Mouse (Mus musculus) hindbrain, embryonic 14.5 days (tissue): ENCODE measurements at regions not wholly inside any gene's neighbourhood (a gene's known extent, or its start where the extent isn't known, plus 50 kb on each side); places are given as distances from the start of the nearest gene placed in this dataset.

Experiments used
- ATAC-seq: fragments of 200-750 bp; cut with Nextera tagmentation; 2 replicates; pipeline ENCODE4 v1.8.0; 2017; ENCODE audit warnings: moderate number of reproducible peaks, mild to moderate bottlenecking, moderate TSS enrichment, moderate library complexity; ENCODE audit not compliant: low FRiP score
- DNase-seq: peaks from one replicate; pipeline ENCODE4 v3.0.0-alpha.2; 2015; ENCODE audit warnings: low spot score
- H3K27ac ChIP-seq: fragments of 300-500 bp; sonication (generic); 2 replicates; pipeline ENCODE4 v1.5.1; 2014; ENCODE audit warnings: mild to moderate bottlenecking, moderate library complexity
- H3K27me3 ChIP-seq: fragments of 300-500 bp; sonication (generic); 2 replicates; pipeline ENCODE4 v1.6.1; 2014; ENCODE audit warnings: mild to moderate bottlenecking, low read length, mixed read lengths; ENCODE audit not compliant: control insufficient read depth, insufficient read depth
- H3K36me3 ChIP-seq: fragments of 300-500 bp; sonication (generic); replicated peaks from 2 replicates; pipeline ENCODE4 v1.6.1; 2014; ENCODE audit not compliant: control insufficient read depth, insufficient read depth
- H3K4me1 ChIP-seq: fragments of 300-500 bp; sonication (generic); replicated peaks from 2 replicates; pipeline ENCODE4 v1.6.1; 2014; ENCODE audit warnings: antibody characterized with exemption, low read length, mixed read lengths; ENCODE audit not compliant: control insufficient read depth, insufficient read depth
- H3K4me2 ChIP-seq: fragments of 300-500 bp; sonication (generic); replicated peaks from 2 replicates; pipeline ENCODE4 v1.6.1; 2014; ENCODE audit warnings: mild to moderate bottlenecking, moderate library complexity
- H3K4me3 ChIP-seq: fragments of 300-500 bp; sonication (generic); replicated peaks from 2 replicates; pipeline ENCODE4 v1.5.1; 2014; ENCODE audit warnings: mild to moderate bottlenecking, low read length
- H3K9ac ChIP-seq: fragments of 300-500 bp; sonication (generic); 2 replicates; pipeline ENCODE4 v1.6.1; 2014
- H3K9me3 ChIP-seq: fragments of 300-500 bp; sonication (generic); 2 replicates; pipeline ENCODE4 v1.6.1; 2016; ENCODE audit warnings: low read length; ENCODE audit not compliant: control insufficient read depth
- WGBS: fragments of 180-500 bp; shearing (Covaris S2); extraction: QIAGEN DNeasy Blood & Tissue Kit; methylation state at CpG from one replicate; pipeline ENCODE4 v1.1.7; 2014; 5-methylcytosine and 5-hydroxymethylcytosine counted together

DNA sequence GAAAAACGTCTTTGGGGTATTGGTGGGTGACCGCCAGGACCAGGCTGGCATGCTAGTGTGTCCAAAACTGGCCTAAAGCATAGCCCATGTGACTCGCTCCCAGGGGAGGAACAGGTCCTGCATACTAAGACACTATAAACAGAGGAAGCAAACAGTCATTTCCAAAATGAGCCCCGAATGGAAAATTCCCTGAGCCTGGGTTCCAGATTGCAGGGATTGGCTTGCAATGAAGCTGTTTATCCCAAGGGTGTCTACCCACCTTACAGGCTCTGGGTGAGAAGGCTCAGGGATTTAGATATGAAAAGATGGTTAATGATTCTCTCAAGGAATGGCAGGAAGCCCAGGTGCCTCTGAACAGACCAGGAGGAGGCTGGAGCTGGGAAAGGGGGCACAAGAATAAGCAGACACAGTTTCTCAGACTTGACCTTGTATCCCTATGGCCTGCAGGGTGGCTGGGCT lies 58.2 kb upstream of the Dock1 start:
- Histone ChIP-seq H3K27ac (no peak overlapping the region), H3K9me3 (no peaks in the 10 kb centered on the region), H3K36me3 (no peaks in the 10 kb centered on the region), H3K4me3 (no peak overlapping the region), H3K27me3 (no peaks in the 10 kb centered on the region), H3K9ac (no peak overlapping the region), H3K4me2 (no peak overlapping the region), H3K4me1 (peaks cover 20% of the 10 kb centered on the region; the same call in 1 of the 2 replicates)
- DNase-seq (peak; percentile 42), ATAC-seq (no peak)
- WGBS, result 58% methylated on average over 4 of the region's 4 CpGs

DNA sequence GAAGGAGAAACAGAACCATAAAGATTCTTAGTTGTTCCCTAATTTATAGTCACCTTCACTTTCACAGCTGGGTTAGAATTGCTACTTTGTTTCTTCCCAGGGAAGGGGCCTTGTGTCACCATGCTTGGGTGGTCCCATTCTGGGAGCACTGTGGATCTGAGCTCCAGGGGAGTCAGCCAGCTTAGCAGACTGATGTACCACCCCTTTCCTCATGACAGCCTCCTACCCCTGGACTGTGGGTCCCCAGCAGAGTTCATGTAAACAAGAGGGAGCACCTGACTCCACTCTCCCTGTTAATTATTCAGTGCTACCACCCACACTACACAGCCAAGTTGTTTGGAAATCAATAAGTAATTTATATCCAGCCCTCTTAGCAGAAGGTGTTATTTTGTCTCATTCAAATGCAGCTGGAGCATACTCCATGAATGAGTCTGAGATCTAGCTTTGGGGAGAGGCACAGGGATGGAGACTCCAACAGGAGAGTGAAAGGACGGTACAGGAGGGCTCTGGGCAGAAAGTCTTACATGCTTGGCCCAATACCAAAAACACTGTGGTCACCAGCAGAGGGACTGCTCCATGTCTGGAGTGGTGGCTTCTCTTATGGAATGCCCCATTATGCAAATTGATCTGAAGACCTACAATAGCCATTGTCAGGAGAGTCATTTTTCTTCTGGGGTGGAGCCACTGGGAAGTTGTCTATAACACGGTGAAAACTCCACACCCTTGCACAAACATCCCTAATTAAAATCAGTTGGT lies 51.1 kb upstream of the Dock1 start:
- Histone ChIP-seq H3K36me3 (no peaks in the 10 kb centered on the region), H3K27me3 (no peaks in the 10 kb centered on the region), H3K27ac (no peak overlapping the region), H3K4me2 (no peak overlapping the region), H3K4me3 (no peak overlapping the region), H3K9ac (no peak overlapping the region), H3K9me3 (no peaks in the 10 kb centered on the region), H3K4me1 (no peaks in the 10 kb centered on the region; the same call in 1 of the 2 replicates)
- 14% methylated on average over 2 of the region's 2 CpGs for WGBS
- ATAC-seq (no peak), DNase-seq (peak; percentile 36)

DNA sequence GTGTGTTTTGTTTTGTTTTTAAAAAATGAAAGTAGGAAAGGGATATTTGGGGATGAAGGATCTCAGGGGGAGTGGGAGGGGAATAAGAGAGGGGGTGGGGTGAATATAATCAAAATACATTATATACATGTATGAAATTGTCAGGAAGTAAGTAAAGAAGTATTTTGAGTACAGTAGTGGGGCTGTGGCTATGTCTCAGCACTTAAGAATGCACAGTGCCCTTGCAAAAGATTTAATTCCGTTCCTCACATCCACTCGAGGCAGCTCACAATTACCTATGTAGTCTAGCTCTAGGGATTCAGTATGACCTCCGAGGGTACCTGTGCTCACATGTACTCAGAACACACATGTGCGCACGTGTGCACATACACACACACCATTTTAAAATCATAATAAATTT lies 50.4 kb upstream of the Dock1 start:
- DNase-seq, result no peak

More for the DNA sequence above, 50.4 kb upstream of the Dock1 start:
- Histone ChIP-seq H3K27ac (0 out of 2 replicates have a peak overlapping the region, but pooled peaks have one; percentile 5), H3K27me3 (no peaks in the 10 kb centered on the region), H3K4me1 (no peaks in the 10 kb centered on the region; the same call in 1 of the 2 replicates), H3K4me2 (no peak overlapping the region), H3K4me3 (no peak overlapping the region), H3K36me3 (no peaks in the 10 kb centered on the region), H3K9me3 (no peaks in the 10 kb centered on the region), H3K9ac (no peak overlapping the region)
- no peak for ATAC-seq
- 79% methylated on average over 5 of the region's 5 CpGs for WGBS
